Mouse (Mus musculus) E14TG2a.4 (cell line): ENCODE results near the gene Larp4.

Experiments used
- CTCF ChIP-seq: conservative IDR thresholded peaks from 2 replicates; pipeline ENCODE4 v1.5.1; 2014; ENCODE audit warnings: low read length
- POU5F1 ChIP-seq: IDR thresholded peaks from 2 replicates; pipeline ENCODE4 v1.6.1; 2014; ENCODE audit warnings: low read length, borderline replicate concordance

DNA sequence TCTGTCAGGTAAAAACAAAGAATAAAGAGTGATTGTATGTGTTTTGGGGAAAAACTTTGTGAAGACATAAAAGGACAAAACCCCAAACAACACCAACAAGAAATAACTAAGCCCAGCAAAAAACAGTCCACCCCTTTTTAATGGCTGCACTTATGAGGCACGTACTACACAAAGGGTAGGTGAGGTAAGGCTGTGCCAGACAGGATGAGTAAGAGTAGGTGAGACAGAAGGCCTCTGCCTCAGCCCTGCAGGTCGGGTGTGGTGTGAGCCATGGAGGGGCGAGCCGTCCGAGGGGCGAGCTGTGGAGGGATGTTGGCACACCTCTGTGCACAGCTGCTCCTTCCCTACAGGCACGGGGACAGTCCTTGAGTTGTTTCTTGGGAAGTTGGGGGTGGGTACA is 81.1 kb downstream of the Larp4 start:
- no peak for TF ChIP-seq CTCF
- TF ChIP-seq POU5F1: no peak
